Mouse (Mus musculus) heart, embryonic 15.5 days (tissue): ENCODE measurements around the gene Gm48551. TPM values are rescaled to one million over a fixed set of nuclear protein-coding genes. Genes with fewer than 3 reads are reported as not detected.
A peak's percentile ranks its signal among the peaks of the same experiment; 100 is the strongest.

Experiments used
- ATAC-seq: fragments of 200-750 bp; cut with Nextera tagmentation; replicated peaks from 2 replicates; pipeline ENCODE4 v1.8.0; 2017; ENCODE audit warnings: low read depth, moderate TSS enrichment; ENCODE audit not compliant: insufficient number of reproducible peaks, insufficient read depth, low FRiP score
- H3K27ac ChIP-seq: fragments of 300-500 bp; sonication (generic); 2 replicates; pipeline ENCODE4 v1.5.1; 2015; ENCODE audit warnings: mild to moderate bottlenecking, inconsistent platforms
- H3K27me3 ChIP-seq: fragments of 300-500 bp; sonication (generic); 2 replicates; pipeline ENCODE4 v1.6.1; 2015; ENCODE audit warnings: inconsistent platforms
- H3K36me3 ChIP-seq: fragments of 300-500 bp; sonication (generic); 2 replicates; pipeline ENCODE4 v1.6.1; 2015; ENCODE audit warnings: mild to moderate bottlenecking, inconsistent platforms
- H3K4me1 ChIP-seq: fragments of 300-500 bp; sonication (generic); replicated peaks from 2 replicates; pipeline ENCODE4 v1.6.1; 2015; ENCODE audit warnings: inconsistent platforms
- H3K4me2 ChIP-seq: fragments of 300-500 bp; sonication (generic); 2 replicates; pipeline ENCODE4 v1.6.1; 2015; ENCODE audit warnings: inconsistent platforms, mild to moderate bottlenecking, moderate library complexity
- H3K4me3 ChIP-seq: fragments of 300-500 bp; sonication (generic); 2 replicates; pipeline ENCODE4 v1.5.1; 2015; ENCODE audit warnings: mild to moderate bottlenecking, inconsistent platforms
- H3K9ac ChIP-seq: fragments of 300-500 bp; sonication (generic); 2 replicates; pipeline ENCODE4 v1.6.1; 2015; ENCODE audit warnings: mild to moderate bottlenecking, inconsistent platforms
- H3K9me3 ChIP-seq: fragments of 300-500 bp; sonication (generic); replicated peaks from 2 replicates; pipeline ENCODE4 v1.6.1; 2016; ENCODE audit warnings: inconsistent platforms
- WGBS: fragments of 180-500 bp; shearing (Covaris S2); methylation state at CpG from one replicate; pipeline ENCODE4 v1.1.7; 2015; ENCODE audit warnings: mixed read lengths; 5-methylcytosine and 5-hydroxymethylcytosine counted together
- polyA plus RNA-seq: library from polyadenylated mRNA; unstranded; fragments of >200 nt; fragmentation: Nextera tagmentation; extraction: Ambion mirVana; gene quantifications from 2 replicates; pipeline ENCODE4 v1.2.1, GENCODE M21; 2015

The Gm48551 gene
- 2.2 and 2.3 TPM in 2 replicates for polyA plus RNA-seq

DNA sequence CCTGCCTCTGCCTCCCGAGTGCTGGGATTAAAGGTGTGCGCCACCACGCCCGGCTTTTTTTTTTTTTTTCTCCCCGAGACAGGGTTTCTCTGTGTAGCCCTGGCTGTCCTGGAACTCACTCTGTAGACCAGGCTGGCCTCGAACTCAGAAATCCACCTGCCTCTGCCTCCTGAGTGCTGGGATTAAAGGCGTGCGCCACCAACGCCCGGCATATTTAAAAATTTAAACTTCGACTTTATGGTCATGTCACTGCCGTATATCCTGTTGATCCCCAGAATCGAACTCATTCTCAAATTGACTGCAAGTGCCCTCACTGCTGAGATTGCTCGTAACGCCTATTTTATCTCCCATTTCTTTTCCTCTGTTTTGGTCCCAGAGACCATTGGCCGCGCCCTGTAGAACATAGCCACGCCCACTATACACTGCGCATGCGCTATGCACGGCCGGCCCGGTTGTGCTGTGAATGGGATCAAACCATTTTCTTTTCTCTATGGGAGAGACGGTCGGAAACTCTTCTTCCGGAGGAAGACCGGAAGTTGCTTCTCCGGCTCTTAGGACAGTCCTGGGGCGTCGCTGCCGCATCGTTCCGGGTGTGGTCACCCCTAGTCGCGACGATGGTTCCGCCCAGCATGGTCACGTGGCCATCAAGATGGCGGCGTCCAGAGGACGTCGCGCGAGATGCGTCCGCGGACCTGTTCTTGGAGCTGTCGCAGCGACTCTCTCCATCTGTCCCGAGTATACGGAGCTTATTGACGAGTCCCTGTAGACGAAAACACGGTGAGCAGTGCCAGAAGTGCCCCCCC is at the start of gene Gm48551, which contains the start of gene Dohh:
Gene Gm48551, plus strand, starts transcription at position 665 of the 803 bp plus-strand sequence.
Gene Dohh, plus strand, starts transcription at position 627 of the 803 bp plus-strand sequence.
- H3K27ac ChIP-seq: peak within 1 kb of the TSS; percentile 86
- peak within 1 kb of the TSS; percentile 95 for H3K4me3 ChIP-seq
- no peaks in the 10 kb centered on the region for H3K9me3 ChIP-seq
- H3K27me3 ChIP-seq: no peaks in the 10 kb centered on the region
- H3K4me1 ChIP-seq: peaks cover 26% of the 10 kb centered on the region
- WGBS: 5% methylated on average over 53 of the region's 54 CpGs
- peak within 1 kb of the TSS; percentile 86 for H3K9ac ChIP-seq
- peak; percentile 93 for ATAC-seq
- peaks cover 28% of the 10 kb centered on the region for H3K36me3 ChIP-seq
- peak within 1 kb of the TSS; percentile 87 for H3K4me2 ChIP-seq

DNA sequence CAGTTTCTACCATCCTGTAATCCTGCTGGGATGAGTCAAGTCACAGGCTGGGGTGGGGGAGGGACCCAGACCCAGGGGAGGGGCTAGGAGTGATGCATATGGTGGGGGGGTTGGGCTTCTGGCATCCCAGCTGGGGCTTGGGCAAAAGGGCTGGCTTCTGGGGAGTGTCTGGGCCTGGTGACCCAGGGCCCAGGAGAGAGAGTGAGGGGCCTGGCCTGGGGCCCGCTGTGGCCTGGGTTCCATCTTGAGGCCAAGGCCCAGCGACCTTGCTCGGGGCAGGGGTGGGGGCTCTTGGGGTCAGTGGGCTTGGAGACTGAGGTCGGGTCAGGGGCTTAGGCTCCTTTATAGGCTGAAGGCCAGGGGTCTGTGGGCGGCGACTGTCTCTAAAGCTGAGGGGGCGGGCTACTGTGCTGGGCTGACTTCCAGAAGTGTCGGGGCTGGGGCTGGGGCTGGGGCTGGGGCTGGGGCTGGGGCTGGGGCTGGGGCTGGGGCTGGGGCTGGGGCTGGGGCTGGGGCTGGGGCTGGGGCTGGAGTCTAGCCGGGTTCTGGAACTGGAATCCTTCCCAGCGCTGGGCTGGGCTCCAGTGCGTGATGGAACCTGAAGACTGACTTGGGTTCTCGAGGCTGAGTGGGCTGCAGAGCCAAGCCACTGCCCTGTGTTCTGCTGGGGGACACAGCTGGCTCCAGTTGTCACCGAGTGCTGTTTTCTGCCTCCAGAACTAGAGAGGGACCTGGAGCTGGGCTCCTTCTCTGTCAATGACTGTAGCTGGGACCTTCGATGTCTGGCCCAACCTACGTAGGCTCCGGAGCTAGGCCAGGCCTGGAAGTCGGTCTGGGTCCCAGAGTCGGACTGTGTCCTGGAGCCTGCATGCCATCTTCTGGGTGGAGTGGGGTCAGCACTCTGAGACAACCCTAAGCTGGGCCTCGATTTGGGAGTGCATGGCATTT is 48.6 kb upstream of the Gm48551 start:
- 0 out of 2 replicates have a peak overlapping the region, but pooled peaks have one; percentile 25 for H3K9ac ChIP-seq
- no peak overlapping the region for H3K4me3 ChIP-seq
- H3K36me3 ChIP-seq: no peaks in the 10 kb centered on the region
- H3K4me2 ChIP-seq: peak overlapping the region; percentile 30; the same call in 1 of the 2 replicates
- H3K27ac ChIP-seq: peak overlapping the region; percentile 76
- H3K9me3 ChIP-seq: no peaks in the 10 kb centered on the region
- WGBS: 42% methylated on average over 19 of the region's 19 CpGs
- ATAC-seq: peak; percentile 11; the same call in 1 of the 2 replicates
- peaks cover 13% of the 10 kb centered on the region for H3K27me3 ChIP-seq
- H3K4me1 ChIP-seq: peaks cover 33% of the 10 kb centered on the region

DNA sequence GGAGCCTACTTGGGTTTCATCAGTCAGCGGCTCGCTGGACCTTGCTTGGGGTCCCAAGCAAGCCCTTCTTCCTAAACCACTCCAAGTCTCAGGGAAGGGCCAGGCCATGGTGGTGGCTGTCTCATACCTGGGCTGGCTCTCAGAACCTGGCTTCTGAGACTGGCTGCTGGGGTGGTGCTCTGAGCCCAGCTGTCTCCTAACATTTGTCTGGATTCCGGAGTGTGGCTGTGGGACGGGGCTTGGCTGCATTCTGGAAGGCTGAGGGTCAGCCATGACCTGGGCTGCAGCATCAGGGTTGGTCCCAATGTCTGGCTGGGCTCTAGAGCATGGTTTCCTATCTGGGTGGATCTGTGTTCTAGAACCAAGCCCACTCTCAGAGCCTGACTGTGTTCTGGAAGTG is 47.7 kb upstream of the Gm48551 start:
- H3K4me2 ChIP-seq: no peak overlapping the region
- peaks cover 33% of the 10 kb centered on the region for H3K4me1 ChIP-seq
- peaks cover 19% of the 10 kb centered on the region for H3K27me3 ChIP-seq
- no peak overlapping the region for H3K4me3 ChIP-seq
- peak overlapping the region; percentile 76 for H3K27ac ChIP-seq
- H3K9ac ChIP-seq: no peak overlapping the region
- H3K9me3 ChIP-seq: no peaks in the 10 kb centered on the region
- H3K36me3 ChIP-seq: no peaks in the 10 kb centered on the region
- 94% methylated on average over 4 of the region's 4 CpGs for WGBS
- no peak for ATAC-seq

DNA sequence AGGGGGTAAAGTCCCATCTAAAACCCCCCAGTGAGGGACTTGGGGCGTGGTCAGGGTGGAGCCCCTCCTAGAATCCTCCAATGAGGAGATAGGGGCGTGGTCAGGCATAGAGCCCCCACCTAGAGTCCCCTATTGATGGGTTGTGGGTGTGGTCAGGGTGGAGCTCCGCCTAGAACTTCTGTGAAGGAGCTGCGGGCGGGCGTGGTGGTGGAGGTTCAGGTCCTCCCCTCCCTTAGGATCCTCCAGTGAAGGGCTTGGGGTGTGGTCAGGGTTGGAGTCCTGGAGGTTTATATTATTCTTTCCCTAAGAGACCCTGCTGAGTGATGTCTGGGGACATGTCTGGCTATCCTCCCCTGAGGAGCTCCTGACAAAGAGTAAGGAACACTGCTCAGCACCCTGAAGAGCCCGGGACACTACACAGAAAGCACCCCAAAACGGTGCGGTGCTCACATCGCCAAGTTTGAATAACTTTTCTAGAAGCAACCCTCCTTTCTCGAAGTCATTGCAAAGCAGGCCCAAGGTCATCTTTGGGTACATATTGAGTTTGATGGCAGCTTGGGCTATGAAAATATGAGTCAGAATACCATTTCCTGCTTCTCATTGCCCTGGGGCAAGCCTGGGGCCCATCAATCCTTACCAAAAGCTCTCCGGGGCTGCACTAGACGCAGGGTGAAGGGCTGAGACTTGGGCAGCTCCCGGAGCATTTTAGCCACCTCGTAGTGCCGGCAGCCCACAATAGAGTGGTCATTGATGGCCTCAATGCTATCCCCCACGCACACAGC is 43.5 kb upstream of the Gm48551 start:
- Histone ChIP-seq H3K9me3 (no peaks in the 10 kb centered on the region), H3K36me3 (peaks cover 3% of the 10 kb centered on the region; the same call in 1 of the 2 replicates), H3K9ac (no peak overlapping the region), H3K27ac (no peak overlapping the region), H3K4me1 (peaks cover 32% of the 10 kb centered on the region), H3K27me3 (peaks cover 43% of the 10 kb centered on the region), H3K4me2 (no peak overlapping the region), H3K4me3 (no peak overlapping the region)
- WGBS: 45% methylated on average over 17 of the region's 17 CpGs
- no peak for ATAC-seq

DNA sequence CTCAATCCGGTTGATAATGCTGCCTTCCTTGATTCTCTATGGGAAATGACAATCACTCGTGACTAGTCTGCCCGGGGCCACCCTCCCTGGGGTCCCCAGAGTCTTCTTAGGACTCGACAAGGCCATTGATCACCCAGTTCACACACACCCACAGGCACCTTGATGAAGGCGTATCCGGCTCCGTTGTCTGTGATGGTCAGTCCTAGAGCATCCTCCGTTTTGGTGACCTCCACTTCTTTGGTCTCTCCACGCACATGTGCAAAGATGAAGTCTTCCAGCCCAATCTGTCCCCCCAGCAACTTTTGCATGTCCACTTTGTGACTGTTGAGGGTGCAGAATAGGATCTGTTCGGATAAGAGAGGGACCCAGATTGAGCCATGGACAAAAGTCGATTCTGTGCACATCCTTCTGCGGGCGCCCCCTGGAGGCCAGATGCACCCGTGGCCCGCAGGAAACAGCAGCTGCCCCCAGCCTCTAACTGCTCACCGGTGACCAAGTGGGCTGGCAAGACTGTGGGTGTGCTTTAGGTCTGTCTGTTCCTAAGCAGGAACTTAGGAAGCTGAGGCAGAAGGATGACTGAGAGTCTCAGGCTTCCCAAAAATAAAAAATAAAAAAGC is 42.8 kb upstream of the Gm48551 start:
- no peak overlapping the region for H3K9ac ChIP-seq
- H3K4me1 ChIP-seq: peaks cover 27% of the 10 kb centered on the region
- no peaks in the 10 kb centered on the region for H3K9me3 ChIP-seq
- H3K27ac ChIP-seq: no peak overlapping the region
- 33% methylated on average over 16 of the region's 16 CpGs for WGBS
- H3K27me3 ChIP-seq: peaks cover 43% of the 10 kb centered on the region
- no peak for ATAC-seq
- no peak overlapping the region for H3K4me3 ChIP-seq
- peaks cover 10% of the 10 kb centered on the region; the same call in 1 of the 2 replicates for H3K36me3 ChIP-seq
- H3K4me2 ChIP-seq: no peak overlapping the region

DNA sequence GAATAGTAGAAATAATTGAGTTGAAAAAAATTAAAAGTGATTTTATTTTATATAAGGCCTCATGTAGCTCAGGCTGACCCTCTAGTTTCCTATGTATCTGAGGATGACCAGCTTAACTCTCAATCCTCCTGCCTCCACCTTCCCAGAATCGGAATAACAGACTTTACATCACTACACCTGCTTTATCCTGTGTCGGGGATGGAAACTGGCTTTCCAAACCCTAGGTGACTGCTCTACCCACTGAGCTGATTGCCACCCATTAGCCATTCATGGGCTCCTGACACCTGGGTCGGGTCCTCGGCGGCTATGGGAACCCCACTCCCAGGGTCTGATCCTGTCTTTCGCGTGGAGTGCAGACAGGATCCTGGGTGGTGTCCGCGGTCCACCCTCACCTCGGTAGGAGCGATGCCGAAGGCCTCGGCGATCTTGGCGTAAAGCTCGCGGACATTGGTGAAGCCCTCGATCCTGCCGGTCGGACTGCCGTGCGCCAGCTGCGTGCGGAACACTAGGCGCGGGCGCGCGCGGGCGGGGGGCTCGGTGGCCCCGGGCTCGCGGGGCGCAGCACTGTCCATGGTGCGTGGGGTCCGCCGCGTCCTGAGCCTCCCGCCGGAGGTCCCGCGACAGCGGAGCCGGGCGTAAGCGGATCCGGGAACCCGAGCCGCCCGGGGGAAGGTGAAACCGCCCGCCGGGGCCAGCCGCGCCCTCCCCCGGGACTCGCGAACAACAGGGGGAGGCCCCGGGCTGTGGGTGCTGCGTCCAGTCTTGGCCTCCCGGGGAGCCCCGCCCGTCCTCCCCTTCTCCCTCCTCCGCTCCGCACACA is 41.4 kb upstream of the Gm48551 start, which contains the start of gene Gipc3:
Gene Gipc3, minus strand, starts transcription at position 581 of the 820 bp plus-strand sequence.
- Histone ChIP-seq H3K9ac (peak within 1 kb of the TSS; percentile 61), H3K27me3 (peaks cover 35% of the 10 kb centered on the region), H3K36me3 (peaks cover 19% of the 10 kb centered on the region; the same call in 1 of the 2 replicates), H3K9me3 (no peaks in the 10 kb centered on the region), H3K27ac (no peak within 1 kb of the TSS), H3K4me3 (peak within 1 kb of the TSS; percentile 60), H3K4me2 (peak within 1 kb of the TSS; percentile 95), H3K4me1 (peaks cover 42% of the 10 kb centered on the region)
- WGBS: 4% methylated on average over 55 of the region's 67 CpGs
- ATAC-seq: no peak

DNA sequence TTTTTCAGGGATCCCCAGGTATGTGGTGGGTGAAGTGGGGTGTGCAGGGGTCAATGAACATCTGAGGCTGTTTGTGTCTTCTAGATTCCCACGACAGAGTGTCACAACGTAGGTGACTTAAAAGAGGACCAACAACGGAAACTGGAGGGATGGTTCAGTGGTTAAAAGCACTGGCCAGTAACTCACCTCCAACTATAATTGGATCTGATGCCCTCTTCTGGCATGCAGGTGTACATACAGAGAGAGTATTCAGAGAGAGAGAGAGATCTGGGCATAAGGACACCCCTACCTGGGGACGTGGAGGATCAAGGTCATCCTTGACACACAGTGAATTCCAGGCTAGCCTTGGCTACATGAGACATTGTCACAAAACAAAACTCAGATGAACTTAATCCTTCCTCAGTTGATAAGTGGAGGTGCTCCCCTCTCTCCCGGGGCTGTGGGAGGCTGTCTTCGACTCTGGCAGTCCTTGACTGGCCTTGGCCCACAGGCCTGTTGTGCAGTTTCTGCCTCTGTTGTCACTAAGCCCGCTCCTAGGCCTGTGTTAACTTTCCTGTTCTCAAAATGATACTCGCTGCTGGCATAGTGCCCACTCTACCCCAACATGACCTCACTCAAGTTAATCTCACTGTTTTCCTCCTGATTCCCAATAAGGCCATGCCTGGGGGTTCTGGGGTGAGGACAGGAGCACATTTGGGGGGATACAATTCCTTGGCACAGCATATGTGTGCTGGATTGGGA is 39.7 kb upstream of the Gm48551 start:
- Histone ChIP-seq H3K9ac (no peak overlapping the region), H3K9me3 (no peaks in the 10 kb centered on the region), H3K4me2 (no peak overlapping the region), H3K4me3 (no peak overlapping the region), H3K27me3 (peaks cover 30% of the 10 kb centered on the region), H3K27ac (no peak overlapping the region), H3K4me1 (peaks cover 59% of the 10 kb centered on the region), H3K36me3 (peaks cover 21% of the 10 kb centered on the region; the same call in 1 of the 2 replicates)
- 28% methylated on average over 8 of the region's 8 CpGs for WGBS
- no peak for ATAC-seq

DNA sequence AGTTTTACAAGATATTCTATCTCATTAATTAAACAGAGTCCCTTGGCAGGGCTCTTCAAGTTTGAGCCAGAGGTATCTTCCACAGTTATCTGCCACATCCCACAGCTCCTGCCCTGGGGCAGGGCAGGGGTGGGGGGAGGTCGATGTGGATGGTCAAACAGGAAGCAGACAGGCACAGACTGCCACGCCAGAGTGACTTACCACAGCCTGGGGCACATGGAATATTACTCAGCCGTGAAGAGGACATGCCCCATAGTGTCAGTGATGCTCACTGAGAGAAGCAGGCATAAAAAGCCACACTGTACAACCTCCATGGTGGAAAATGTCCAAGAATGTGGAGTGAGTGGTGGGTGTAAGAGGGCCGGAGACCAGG is 39.1 kb upstream of the Gm48551 start:
- ATAC-seq: no peak
- Histone ChIP-seq H3K9me3 (no peaks in the 10 kb centered on the region), H3K4me2 (no peak overlapping the region), H3K9ac (no peak overlapping the region), H3K4me3 (no peak overlapping the region), H3K36me3 (peaks cover 21% of the 10 kb centered on the region; the same call in 1 of the 2 replicates), H3K4me1 (peaks cover 61% of the 10 kb centered on the region), H3K27me3 (peaks cover 30% of the 10 kb centered on the region), H3K27ac (no peak overlapping the region)
- 78% methylated on average over 4 of the region's 4 CpGs for WGBS

DNA sequence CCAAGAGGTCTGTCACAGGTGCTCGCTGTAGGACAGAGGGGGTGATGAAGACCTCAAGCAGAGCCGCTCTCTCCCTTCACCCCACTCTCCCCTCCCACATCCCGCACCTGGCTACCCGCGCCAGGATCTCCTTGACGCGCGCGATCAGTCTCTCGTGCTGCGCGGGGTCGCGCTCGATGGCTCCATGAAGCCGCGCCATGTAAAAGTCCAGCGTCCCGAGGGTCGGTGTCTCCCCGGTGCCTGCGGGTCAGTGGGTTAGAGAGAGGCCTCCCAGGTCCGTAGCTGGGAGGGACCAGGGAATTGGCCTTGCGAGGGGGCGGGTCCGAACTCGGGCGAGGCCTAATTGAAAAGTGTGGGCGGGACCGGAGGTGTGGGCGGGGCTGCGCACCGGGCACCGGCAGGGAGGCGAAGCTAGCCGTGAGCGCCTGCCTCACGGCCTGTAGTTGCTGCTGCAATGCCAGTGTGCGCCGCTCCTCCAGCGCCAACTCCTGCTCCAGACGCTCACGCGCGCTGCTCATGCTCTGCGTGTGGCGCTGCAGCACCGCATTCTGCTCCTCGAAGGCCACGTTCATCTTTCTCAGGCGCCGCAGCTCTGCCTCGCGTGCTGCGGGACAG is 37.7 kb upstream of the Gm48551 start:
- no peak for ATAC-seq
- peaks cover 21% of the 10 kb centered on the region; the same call in 1 of the 2 replicates for H3K36me3 ChIP-seq
- peaks cover 63% of the 10 kb centered on the region for H3K4me1 ChIP-seq
- H3K4me3 ChIP-seq: peak overlapping the region; percentile 26; the same call in 1 of the 2 replicates
- peak overlapping the region; percentile 43; the same call in 1 of the 2 replicates for H3K9ac ChIP-seq
- 20% methylated on average over 55 of the region's 55 CpGs for WGBS
- H3K9me3 ChIP-seq: no peaks in the 10 kb centered on the region
- H3K4me2 ChIP-seq: peak overlapping the region; percentile 51
- 0 out of 2 replicates have a peak overlapping the region, but pooled peaks have one; percentile 37 for H3K27ac ChIP-seq
- H3K27me3 ChIP-seq: peaks cover 24% of the 10 kb centered on the region
